ENCODE assay signal across 8 mouse cellular contexts in genomic region chrX:142755542-142755941, GRCm38 (mm10).
"Had no signal": no experiment of that assay in that cellular context is flagged by ENCODE, and none has a peak within 500 bp of the region (broad histone marks: within the 10 kb centered on the region; RNA-seq: fewer than 3 reads in every experiment).

No protein-coding gene starts in this region.

- DNase-seq: kidney, postnatal 25 days; layer of hippocampus, adult 9-11 months; layer of hippocampus, postnatal 36 days; lung, adult 18-20 months; spleen, adult 18-20 months; thymus, adult 2 months; thymus, postnatal 25 days had no signal

- ATAC-seq: midbrain, embryonic 16.5 days had no signal
